Mouse (Mus musculus): ENCODE measurements around the gene Gas1. TPM values are rescaled to one million over a fixed set of nuclear protein-coding genes. Genes with fewer than 3 reads are reported as not detected.
A peak's percentile ranks its signal among the peaks of the same experiment; 100 is the strongest.

Gene Gas1
- polyA plus RNA-seq, 1 experiment, result 1.4 TPM

DNA sequence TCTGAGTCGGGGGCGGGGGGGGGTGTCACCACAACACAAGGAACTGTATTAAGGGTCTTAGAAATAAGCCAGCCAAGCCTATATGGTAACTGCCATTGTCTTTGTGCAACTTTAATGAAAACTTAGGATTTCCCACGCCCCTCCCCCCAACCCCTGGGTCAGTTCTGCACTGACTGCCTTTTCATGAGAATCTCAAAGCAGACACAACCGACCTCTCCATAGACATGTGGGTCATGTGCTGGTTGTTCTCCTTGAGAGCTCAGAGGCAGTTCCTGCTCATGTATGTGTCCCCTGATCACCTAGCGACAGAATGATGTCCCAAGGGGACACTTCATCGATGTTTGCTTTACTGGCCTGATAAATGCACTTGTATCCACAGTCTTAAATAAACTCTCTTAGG lies 27.6 kb upstream of the Gas1 start:
- Histone ChIP-seq H3K4me3 (replicated peaks; ENCODE audit: control insufficient read depth, low read depth, low read length) (no peak overlapping the region), H3K4me1 (ENCODE audit: control insufficient read depth, insufficient read depth, low read length) (no peaks in the 10 kb centered on the region), H3K27ac (ENCODE audit: control insufficient read depth, insufficient read depth, low read depth, low read length, poor library complexity) (no peak overlapping the region)
- TF ChIP-seq POLR2A (IDR thresholded peaks at IDR 0.05; ENCODE audit: borderline replicate concordance, control insufficient read depth, low read depth, low read length), result no peak
- TF ChIP-seq CTCF (IDR thresholded peaks at IDR 0.05; ENCODE audit: control insufficient read depth, insufficient read depth, low read length), result no peak
- WGBS, result 88% methylated on average over 6 of the region's 6 CpGs

DNA sequence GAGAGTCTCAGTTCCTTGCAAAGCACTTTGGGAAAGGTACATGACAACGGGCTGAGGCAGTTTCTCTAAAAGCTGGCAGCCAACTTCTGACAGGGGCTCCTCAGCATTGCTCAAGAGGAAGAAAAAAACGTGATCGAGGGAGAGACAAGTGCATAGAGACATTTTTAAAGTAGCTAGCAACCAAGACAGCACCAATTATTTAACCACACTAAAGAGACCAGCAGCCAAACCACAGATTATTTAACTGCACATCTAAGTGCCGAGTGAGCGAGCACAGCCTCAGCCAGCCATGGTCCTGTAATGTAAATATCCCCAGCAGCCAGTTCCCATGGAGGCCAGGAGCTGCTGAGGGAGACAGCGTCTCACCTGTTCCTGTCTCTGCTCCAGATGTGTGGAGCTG lies 16.1 kb upstream of the Gas1 start:
- Histone ChIP-seq H3K4me3 (replicated peaks; ENCODE audit: control insufficient read depth, low read depth, low read length) (no peak overlapping the region), H3K4me1 (ENCODE audit: control insufficient read depth, insufficient read depth, low read length) (no peaks in the 10 kb centered on the region; the same call in 1 of the 2 replicates), H3K27ac (ENCODE audit: control insufficient read depth, insufficient read depth, low read depth, low read length, poor library complexity) (no peak overlapping the region)
- TF ChIP-seq CTCF (IDR thresholded peaks at IDR 0.05; ENCODE audit: control insufficient read depth, insufficient read depth, low read length), result no peak
- WGBS, result 4% methylated on average over 6 of the region's 6 CpGs

DNA sequence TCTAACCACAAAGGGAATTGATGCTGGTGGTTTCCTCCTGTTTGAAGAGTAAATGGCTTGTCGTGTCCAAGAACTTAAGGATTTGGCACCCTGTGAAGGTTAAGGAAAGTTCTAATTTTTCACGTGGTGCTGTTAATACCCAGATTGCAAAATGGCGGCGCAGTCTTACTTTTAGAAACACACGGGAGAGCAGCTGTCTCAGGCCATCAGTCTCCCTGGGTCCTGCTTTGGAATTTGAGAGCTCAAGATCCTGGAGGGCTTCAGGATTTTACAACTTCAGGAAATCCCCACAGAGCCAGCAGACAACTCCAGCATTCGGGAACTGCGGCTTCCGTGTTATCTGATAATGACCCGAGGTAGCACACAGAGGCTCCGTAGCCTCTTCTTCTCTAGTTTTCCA lies 12.8 kb upstream of the Gas1 start:
- H3K4me3 ChIP-seq (replicated peaks; ENCODE audit: control insufficient read depth, low read depth, low read length), result no peak overlapping the region
- no peaks in the 10 kb centered on the region for H3K4me1 ChIP-seq (ENCODE audit: control insufficient read depth, insufficient read depth, low read length)
- 59% methylated on average over 10 of the region's 10 CpGs for WGBS
- no peak for TF ChIP-seq POLR2A (IDR thresholded peaks at IDR 0.05; ENCODE audit: borderline replicate concordance, control insufficient read depth, low read depth, low read length)
- no peak for TF ChIP-seq CTCF (IDR thresholded peaks at IDR 0.05; ENCODE audit: control insufficient read depth, insufficient read depth, low read length)
- H3K27ac ChIP-seq (ENCODE audit: control insufficient read depth, insufficient read depth, low read depth, low read length, poor library complexity), result no peak overlapping the region

DNA sequence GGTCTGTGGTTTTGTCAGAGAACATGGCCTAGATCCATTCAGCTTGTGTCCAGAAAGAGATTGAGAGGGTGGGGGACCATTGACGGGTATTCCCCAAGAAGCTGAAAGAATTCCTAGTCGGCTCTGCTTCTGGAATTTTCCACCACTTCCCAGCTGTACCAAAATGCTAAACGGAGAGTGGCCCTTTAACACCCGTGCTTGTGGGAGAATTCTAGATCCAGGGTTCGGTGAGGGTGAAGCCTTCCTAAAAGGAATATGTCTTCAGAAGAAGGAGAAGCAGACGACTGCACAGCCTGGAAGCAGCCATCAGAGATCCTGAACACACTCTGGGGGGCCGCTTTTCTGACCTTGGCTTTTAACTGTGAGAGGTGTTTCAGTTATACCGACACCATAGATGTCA lies 11.8 kb upstream of the Gas1 start:
- WGBS, result 77% methylated on average over 8 of the region's 8 CpGs
- TF ChIP-seq CTCF (IDR thresholded peaks at IDR 0.05; ENCODE audit: control insufficient read depth, insufficient read depth, low read length), result no peak
- TF ChIP-seq POLR2A (IDR thresholded peaks at IDR 0.05; ENCODE audit: borderline replicate concordance, control insufficient read depth, low read depth, low read length), result no peak
- H3K4me3 ChIP-seq (replicated peaks; ENCODE audit: control insufficient read depth, low read depth, low read length), result no peak overlapping the region

DNA sequence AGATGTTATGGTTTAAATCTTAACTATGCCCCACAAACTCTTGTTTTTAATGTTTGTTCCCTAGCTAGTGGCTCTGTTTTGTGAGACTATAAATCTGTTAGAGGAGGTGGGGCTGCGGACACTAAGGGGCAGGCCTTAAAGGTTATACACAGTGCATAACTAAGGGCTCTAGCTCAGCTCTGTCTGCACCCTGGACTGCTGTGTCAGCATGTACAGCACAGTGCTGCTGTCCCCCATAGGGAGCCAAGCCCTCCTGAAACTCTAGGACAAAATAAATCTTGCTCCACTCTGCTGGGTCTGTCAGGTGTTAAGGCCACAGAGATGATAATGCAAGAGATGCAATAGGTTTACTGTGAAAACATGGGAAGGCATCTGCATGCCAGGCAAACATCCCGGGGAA lies 10.1 kb upstream of the Gas1 start:
- WGBS, result 83% methylated on average over 2 of the region's 2 CpGs
- TF ChIP-seq CTCF (IDR thresholded peaks at IDR 0.05; ENCODE audit: control insufficient read depth, insufficient read depth, low read length) (no peak), POLR2A (IDR thresholded peaks at IDR 0.05; ENCODE audit: borderline replicate concordance, control insufficient read depth, low read depth, low read length) (no peak)
- Histone ChIP-seq H3K4me3 (replicated peaks; ENCODE audit: control insufficient read depth, low read depth, low read length) (no peak overlapping the region), H3K27ac (ENCODE audit: control insufficient read depth, insufficient read depth, low read depth, low read length, poor library complexity) (no peak overlapping the region), H3K4me1 (ENCODE audit: control insufficient read depth, insufficient read depth, low read length) (no peaks in the 10 kb centered on the region)

More for the DNA sequence above, 11.8 kb upstream of the Gas1 start:
- no peak overlapping the region for H3K27ac ChIP-seq (ENCODE audit: control insufficient read depth, insufficient read depth, low read depth, low read length, poor library complexity)
- H3K4me1 ChIP-seq (ENCODE audit: control insufficient read depth, insufficient read depth, low read length), result no peaks in the 10 kb centered on the region

DNA sequence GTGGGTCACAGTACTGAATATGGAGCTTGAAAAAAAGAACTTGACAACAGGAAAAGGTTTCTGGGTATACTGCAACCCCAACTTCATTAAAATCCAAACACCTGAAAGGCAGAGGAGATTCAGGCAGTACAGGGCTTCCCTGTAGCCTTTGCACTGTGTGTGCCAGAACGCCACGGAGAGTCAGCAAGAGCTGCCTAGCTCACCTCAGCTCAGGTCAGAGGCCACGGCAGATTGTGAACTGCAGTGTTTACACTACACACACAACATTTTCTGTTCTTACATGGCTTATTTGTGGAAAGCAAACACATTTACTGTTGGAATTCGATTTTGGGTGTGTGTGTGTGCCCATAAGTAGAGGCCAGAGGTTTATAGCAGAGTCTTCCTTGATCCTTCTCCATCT lies 5.2 kb upstream of the Gas1 start:
- TF ChIP-seq POLR2A (IDR thresholded peaks at IDR 0.05; ENCODE audit: borderline replicate concordance, control insufficient read depth, low read depth, low read length) (no peak), CTCF (IDR thresholded peaks at IDR 0.05; ENCODE audit: control insufficient read depth, insufficient read depth, low read length) (no peak)
- H3K4me3 ChIP-seq (replicated peaks; ENCODE audit: control insufficient read depth, low read depth, low read length), result no peak overlapping the region
- H3K27ac ChIP-seq (ENCODE audit: control insufficient read depth, insufficient read depth, low read depth, low read length, poor library complexity), result no peak overlapping the region
- H3K4me1 ChIP-seq (ENCODE audit: control insufficient read depth, insufficient read depth, low read length), result no peaks in the 10 kb centered on the region
- 67% methylated on average over 4 of the region's 4 CpGs for WGBS

DNA sequence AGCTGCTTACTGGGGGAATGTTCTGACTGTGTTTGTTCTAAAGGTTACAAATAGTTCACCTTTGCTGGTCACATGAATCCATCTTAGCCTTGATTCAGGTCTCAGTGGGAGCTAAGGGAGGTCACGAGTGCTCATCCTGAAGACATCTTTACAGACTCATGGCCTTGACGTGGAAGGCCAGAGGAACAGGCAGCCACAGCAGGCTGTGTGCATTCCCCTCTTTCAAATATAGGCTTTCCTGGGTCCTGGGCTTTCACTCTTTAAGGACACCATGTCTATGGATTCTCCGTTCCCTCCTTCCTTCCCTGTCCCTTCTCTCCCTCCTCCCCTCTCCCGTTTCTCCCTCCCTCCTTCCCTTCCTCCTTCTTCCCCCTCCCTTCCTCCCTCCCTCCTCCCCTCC lies 2.5 kb upstream of the Gas1 start:
- TF ChIP-seq POLR2A (IDR thresholded peaks at IDR 0.05; ENCODE audit: borderline replicate concordance, control insufficient read depth, low read depth, low read length), result no peak
- no peak for TF ChIP-seq CTCF (IDR thresholded peaks at IDR 0.05; ENCODE audit: control insufficient read depth, insufficient read depth, low read length)
- Histone ChIP-seq H3K4me3 (replicated peaks; ENCODE audit: control insufficient read depth, low read depth, low read length) (no peak overlapping the region), H3K4me1 (ENCODE audit: control insufficient read depth, insufficient read depth, low read length) (no peaks in the 10 kb centered on the region), H3K27ac (ENCODE audit: control insufficient read depth, insufficient read depth, low read depth, low read length, poor library complexity) (no peak overlapping the region)
- WGBS, result 76% methylated on average over 4 of the region's 4 CpGs

DNA sequence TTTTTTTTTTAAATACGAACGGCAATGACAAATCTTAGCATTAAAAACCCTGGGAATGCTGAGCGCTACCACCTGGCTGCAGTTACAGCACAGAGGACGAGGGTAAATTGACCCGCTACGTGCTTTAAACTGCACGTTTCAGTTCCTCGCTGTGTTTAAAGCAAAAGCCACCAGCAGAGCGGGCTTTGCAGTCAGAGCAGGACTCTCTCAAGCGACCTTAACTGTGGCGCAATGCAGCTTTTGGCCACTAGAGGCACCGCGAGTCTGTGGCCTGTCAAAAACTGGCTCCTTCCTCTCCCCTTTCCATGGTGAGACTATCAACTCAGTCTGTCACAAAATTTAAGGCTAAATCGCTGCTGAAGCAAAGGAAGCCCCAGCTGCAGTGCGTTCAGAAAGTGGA lies 1.3 kb upstream of the Gas1 start:
- Histone ChIP-seq H3K4me1 (ENCODE audit: control insufficient read depth, insufficient read depth, low read length) (no peaks in the 10 kb centered on the region), H3K4me3 (replicated peaks; ENCODE audit: control insufficient read depth, low read depth, low read length) (peak overlapping the region; percentile 7), H3K27ac (ENCODE audit: control insufficient read depth, insufficient read depth, low read depth, low read length, poor library complexity) (no peak overlapping the region)
- peak; percentile 58 for TF ChIP-seq CTCF (IDR thresholded peaks at IDR 0.05; ENCODE audit: control insufficient read depth, insufficient read depth, low read length)
- TF ChIP-seq POLR2A (IDR thresholded peaks at IDR 0.05; ENCODE audit: borderline replicate concordance, control insufficient read depth, low read depth, low read length), result no peak
- WGBS, result 1% methylated on average over 15 of the region's 15 CpGs

DNA sequence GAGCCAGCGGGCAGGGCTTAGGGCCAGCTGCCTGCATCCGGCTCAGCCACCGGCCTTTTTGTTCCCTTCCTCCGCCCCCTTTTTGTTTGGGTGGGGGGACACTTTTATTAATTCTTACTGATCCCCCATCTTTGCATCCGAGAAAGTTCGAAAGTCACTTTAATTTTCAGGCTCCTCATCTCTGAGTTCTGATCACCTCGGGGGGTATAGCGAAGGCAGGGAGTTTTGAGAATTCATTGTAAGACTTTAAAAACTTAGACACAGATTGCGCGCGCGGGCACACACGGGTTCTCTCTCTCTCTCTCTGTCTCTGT lies 589 bp upstream of the Gas1 start:
- no peak overlapping the region for H3K4me3 ChIP-seq (replicated peaks; ENCODE audit: control insufficient read depth, low read depth, low read length)
- WGBS, result 3% methylated on average over 13 of the region's 13 CpGs

More for the DNA sequence above, 589 bp upstream of the Gas1 start:
- Histone ChIP-seq H3K4me1 (ENCODE audit: control insufficient read depth, insufficient read depth, low read length) (no peaks in the 10 kb centered on the region), H3K27ac (ENCODE audit: control insufficient read depth, insufficient read depth, low read depth, low read length, poor library complexity) (no peak overlapping the region)
- TF ChIP-seq CTCF (IDR thresholded peaks at IDR 0.05; ENCODE audit: control insufficient read depth, insufficient read depth, low read length) (no peak), POLR2A (IDR thresholded peaks at IDR 0.05; ENCODE audit: borderline replicate concordance, control insufficient read depth, low read depth, low read length) (no peak)

All from bone marrow, adult 2 months (tissue).